Mouse (Mus musculus): ENCODE data around the gene Nup107. TPM values are rescaled to one million over a fixed set of nuclear protein-coding genes. Genes with fewer than 3 reads are reported as not detected.
"Not testable (repeated sequence)": the region's sequence is repeated elsewhere in the genome, so short reads cannot be mapped to it uniquely, and the experiment has no call there.

Gene Nup107
- polyA plus RNA-seq, 1 experiment from 2014 or later = 106 TPM

DNA sequence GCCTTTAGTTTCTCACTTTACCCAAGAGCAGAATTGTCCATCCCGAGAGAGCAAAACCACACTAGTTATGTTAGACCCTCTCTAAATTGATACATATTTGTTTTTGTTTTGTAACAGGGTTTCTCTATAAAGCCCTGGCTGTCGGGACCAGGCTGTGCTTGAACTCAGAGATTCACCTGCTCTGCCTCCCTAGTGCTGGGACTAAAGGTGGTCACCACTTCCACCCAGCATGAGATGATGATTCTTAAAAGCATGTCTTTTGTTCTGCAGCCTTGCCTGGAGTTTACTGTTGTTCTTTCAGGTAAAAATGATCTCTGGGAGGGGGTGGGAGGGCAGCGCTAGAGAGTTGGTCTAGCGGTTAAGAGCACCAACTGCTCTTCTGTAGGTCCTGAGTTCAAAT, 66.2 kb downstream of the Nup107 start:
- WGBS = 91% methylated on average over 4 of the region's 4 CpGs
- H3K4me1 ChIP-seq (ENCODE audit: control insufficient read depth, insufficient read depth, low read length) = no peaks in the 10 kb centered on the region
- H3K4me2 ChIP-seq (ENCODE audit: low read depth, severe bottlenecking) = no peak overlapping the region
- no peak overlapping the region for H3K4me3 ChIP-seq (ENCODE audit: low read depth, low read length)
- no peaks in the 10 kb centered on the region for H3K9me3 ChIP-seq (ENCODE audit: control insufficient read depth, low read length)
- no peaks in the 10 kb centered on the region for H3K27me3 ChIP-seq (ENCODE audit: control insufficient read depth, insufficient read depth, low read length)
- no peak for DNase-seq (ENCODE audit: low spot score)
- no peak overlapping the region for H3K27ac ChIP-seq (replicated peaks; ENCODE audit: low read depth, low read length)
- no peak for ATAC-seq (ENCODE audit: insufficient number of reproducible peaks, low FRiP score, low TSS enrichment, low read depth)
- no peaks in the 10 kb centered on the region for H3K36me3 ChIP-seq (ENCODE audit: control insufficient read depth, insufficient read depth, low read length)
- no peak overlapping the region for H3K9ac ChIP-seq (ENCODE audit: low read length)

DNA sequence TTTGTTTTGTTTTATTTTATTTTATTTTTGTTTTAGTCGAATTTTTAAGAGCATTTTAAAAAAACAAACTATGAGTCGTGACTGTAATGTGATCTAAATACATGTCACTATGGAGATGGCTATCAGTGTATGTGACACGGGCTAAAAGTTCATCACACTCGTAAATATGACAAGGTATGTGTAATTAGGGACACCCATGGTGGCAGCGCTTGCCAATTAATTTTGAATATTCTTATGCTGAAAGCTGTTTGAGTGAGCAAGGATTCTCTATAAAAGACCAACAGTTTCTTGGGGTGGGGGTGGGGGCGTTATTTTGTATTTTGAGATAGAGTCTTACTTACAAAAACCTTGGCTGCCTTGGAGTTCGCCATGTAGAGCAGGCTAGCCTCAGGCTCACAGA, 66.8 kb downstream of the Nup107 start:
- DNase-seq (ENCODE audit: low spot score) (no peak), ATAC-seq (ENCODE audit: insufficient number of reproducible peaks, low FRiP score, low TSS enrichment, low read depth) (no peak)
- Histone ChIP-seq H3K27ac (replicated peaks; ENCODE audit: low read depth, low read length) (no peak overlapping the region), H3K9me3 (ENCODE audit: control insufficient read depth, low read length) (no peaks in the 10 kb centered on the region), H3K27me3 (ENCODE audit: control insufficient read depth, insufficient read depth, low read length) (no peaks in the 10 kb centered on the region), H3K4me1 (ENCODE audit: control insufficient read depth, insufficient read depth, low read length) (no peaks in the 10 kb centered on the region), H3K36me3 (ENCODE audit: control insufficient read depth, insufficient read depth, low read length) (no peaks in the 10 kb centered on the region), H3K4me2 (ENCODE audit: low read depth, severe bottlenecking) (no peak overlapping the region), H3K9ac (ENCODE audit: low read length) (no peak overlapping the region), H3K4me3 (ENCODE audit: low read depth, low read length) (no peak overlapping the region)
- 77% methylated on average over 7 of the region's 7 CpGs for WGBS

DNA sequence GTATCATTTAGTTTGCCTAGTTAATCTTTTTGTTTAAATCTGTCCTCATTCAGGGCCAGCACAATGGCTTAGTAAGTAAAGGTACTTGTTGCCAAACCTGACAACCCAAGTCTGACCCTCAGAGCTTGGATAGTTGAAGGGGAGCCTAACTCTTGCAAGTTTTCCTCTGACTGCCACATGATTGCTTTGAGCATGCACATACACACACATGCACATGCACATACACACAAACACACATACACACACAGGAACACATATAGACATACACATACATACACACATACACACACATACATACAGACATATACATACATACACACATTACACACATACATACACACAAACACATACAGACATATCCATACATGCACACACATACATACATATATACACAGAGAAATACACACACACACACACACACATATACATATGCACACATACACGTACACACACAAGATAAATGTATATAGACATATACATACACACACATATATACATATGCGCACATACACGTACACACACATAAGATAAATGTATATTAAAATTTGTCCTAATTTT, 67.6 kb downstream of the Nup107 start:
- H3K9ac ChIP-seq (ENCODE audit: low read length) = no peak overlapping the region
- H3K27me3 ChIP-seq (ENCODE audit: control insufficient read depth, insufficient read depth, low read length) = no peaks in the 10 kb centered on the region
- H3K9me3 ChIP-seq (ENCODE audit: control insufficient read depth, low read length) = no peaks in the 10 kb centered on the region
- ATAC-seq (ENCODE audit: insufficient number of reproducible peaks, low FRiP score, low TSS enrichment, low read depth) (no peak), DNase-seq (ENCODE audit: low spot score) (no peak)
- no peak overlapping the region for H3K27ac ChIP-seq (replicated peaks; ENCODE audit: low read depth, low read length)
- 90% methylated on average over 3 of the region's 3 CpGs for WGBS
- H3K36me3 ChIP-seq (ENCODE audit: control insufficient read depth, insufficient read depth, low read length) = no peaks in the 10 kb centered on the region
- H3K4me1 ChIP-seq (ENCODE audit: control insufficient read depth, insufficient read depth, low read length) = no peaks in the 10 kb centered on the region
- no peak overlapping the region for H3K4me3 ChIP-seq (ENCODE audit: low read depth, low read length)
- no peak overlapping the region for H3K4me2 ChIP-seq (ENCODE audit: low read depth, severe bottlenecking)

DNA sequence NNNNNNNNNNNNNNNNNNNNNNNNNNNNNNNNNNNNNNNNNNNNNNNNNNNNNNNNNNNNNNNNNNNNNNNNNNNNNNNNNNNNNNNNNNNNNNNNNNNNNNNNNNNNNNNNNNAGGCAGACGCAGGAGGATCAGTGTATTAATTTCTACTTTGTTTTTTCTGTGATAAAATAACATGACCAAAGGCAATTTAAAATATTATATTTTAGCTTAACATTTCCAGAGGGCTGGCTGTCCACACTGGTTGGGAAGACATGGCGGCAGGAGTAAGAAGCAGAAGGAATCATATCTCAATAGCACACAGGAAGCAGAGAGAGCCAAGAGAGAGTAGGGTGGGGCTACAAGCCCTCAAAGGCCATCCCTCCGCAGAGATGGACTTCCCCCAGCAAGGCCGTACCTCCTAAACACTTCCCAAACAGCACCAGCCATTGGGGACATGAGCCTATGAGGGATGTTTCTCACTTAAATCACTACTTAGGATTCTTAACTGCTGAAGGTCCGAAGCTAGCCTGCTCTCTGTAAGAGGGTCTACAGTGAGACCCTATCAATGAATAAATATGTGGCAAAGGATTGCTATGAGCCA, 68.3 kb downstream of the Nup107 start:
- H3K4me3 ChIP-seq (ENCODE audit: low read depth, low read length) = no peak overlapping the region
- no peak overlapping the region for H3K4me2 ChIP-seq (ENCODE audit: low read depth, severe bottlenecking)
- no peaks in the 10 kb centered on the region for H3K4me1 ChIP-seq (ENCODE audit: control insufficient read depth, insufficient read depth, low read length)
- no peak overlapping the region for H3K9ac ChIP-seq (ENCODE audit: low read length)
- H3K36me3 ChIP-seq (ENCODE audit: control insufficient read depth, insufficient read depth, low read length) = no peaks in the 10 kb centered on the region
- 77% methylated on average over 5 of the region's 5 CpGs for WGBS
- no peak for DNase-seq (ENCODE audit: low spot score)
- no peaks in the 10 kb centered on the region for H3K27me3 ChIP-seq (ENCODE audit: control insufficient read depth, insufficient read depth, low read length)
- no peak for ATAC-seq (ENCODE audit: insufficient number of reproducible peaks, low FRiP score, low TSS enrichment, low read depth)
- H3K27ac ChIP-seq (replicated peaks; ENCODE audit: low read depth, low read length) = no peak overlapping the region
- H3K9me3 ChIP-seq (ENCODE audit: control insufficient read depth, low read length) = no peaks in the 10 kb centered on the region

DNA sequence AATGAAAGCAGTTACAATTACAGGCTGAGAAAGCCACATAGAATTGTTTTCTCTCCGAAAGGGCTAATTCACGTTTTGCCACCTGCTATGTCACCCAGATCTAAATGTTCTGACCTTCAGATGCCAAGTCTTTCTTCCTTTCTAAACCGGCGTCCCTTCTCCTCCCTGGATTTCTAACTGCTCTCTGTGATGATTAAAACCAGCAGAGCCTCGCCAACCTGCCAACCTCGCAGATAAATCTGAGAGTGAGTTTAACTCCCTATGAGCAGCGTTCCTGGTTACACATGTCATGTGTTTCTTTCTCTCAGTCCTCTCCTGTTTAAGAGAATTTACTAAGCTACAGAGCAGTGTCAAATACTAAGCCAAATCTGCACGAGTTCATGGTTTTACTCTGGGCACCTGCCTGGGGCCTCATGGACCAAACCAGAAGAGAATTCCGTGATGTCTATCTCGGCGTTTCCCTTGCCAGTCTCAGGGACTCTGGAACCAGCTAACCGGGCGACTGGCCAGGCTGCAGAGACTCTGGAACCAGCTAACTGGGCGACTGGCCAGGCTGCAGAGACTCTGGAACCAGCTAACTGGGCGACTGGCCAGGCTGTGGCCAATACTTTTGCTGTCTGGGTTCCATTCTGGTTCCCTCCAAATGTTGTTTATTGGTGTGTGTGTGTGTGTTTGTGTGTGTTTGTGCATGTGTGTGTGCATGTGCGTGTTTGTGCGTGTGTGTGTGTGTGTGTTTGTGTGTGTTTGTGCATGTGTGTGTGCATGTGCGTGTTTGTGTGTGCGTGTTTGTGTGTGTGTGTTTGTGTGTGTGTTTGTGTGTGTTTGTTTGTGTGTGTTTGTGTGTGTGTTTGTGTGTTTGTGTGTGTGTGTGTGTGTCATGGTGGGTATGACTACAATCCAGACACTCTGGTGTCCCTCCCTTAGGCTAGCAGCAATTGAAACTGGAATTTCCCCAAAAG, 74.1 kb downstream of the Nup107 start:
- Histone ChIP-seq H3K27me3 (ENCODE audit: control insufficient read depth, insufficient read depth, low read length) (no peaks in the 10 kb centered on the region), H3K9ac (ENCODE audit: low read length) (no peak overlapping the region), H3K9me3 (ENCODE audit: control insufficient read depth, low read length) (no peaks in the 10 kb centered on the region), H3K4me3 (ENCODE audit: low read depth, low read length) (no peak overlapping the region), H3K4me2 (ENCODE audit: low read depth, severe bottlenecking) (no peak overlapping the region), H3K4me1 (ENCODE audit: control insufficient read depth, insufficient read depth, low read length) (no peaks in the 10 kb centered on the region), H3K36me3 (ENCODE audit: control insufficient read depth, insufficient read depth, low read length) (no peaks in the 10 kb centered on the region), H3K27ac (replicated peaks; ENCODE audit: low read depth, low read length) (no peak overlapping the region)
- no peak for ATAC-seq (ENCODE audit: insufficient number of reproducible peaks, low FRiP score, low TSS enrichment, low read depth)
- DNase-seq (ENCODE audit: low spot score) = no peak
- WGBS = 62% methylated on average over 19 of the region's 19 CpGs

DNA sequence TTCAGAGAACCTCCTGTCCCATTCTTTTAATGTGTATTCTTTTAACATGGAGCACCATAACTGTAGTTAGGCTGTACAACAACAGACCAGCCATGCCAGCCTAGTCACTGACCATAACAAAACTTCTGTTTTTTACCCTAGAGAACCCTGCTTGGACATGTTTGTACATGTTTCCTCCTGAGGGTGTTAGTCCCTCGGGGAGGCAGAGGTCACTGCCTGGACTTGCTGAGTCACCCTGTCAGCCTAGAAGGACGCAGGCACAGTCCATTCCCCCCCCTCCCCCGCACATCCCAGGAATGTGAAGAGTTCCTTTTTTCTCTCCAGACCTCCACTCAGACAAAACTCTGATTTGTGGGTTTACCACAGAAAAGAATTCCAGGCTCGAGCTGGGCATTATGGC, 74.9 kb downstream of the Nup107 start:
- Histone ChIP-seq H3K9me3 (ENCODE audit: control insufficient read depth, low read length) (no peaks in the 10 kb centered on the region), H3K4me3 (ENCODE audit: low read depth, low read length) (no peak overlapping the region), H3K27me3 (ENCODE audit: control insufficient read depth, insufficient read depth, low read length) (no peaks in the 10 kb centered on the region), H3K4me1 (ENCODE audit: control insufficient read depth, insufficient read depth, low read length) (no peaks in the 10 kb centered on the region), H3K4me2 (ENCODE audit: low read depth, severe bottlenecking) (no peak overlapping the region), H3K27ac (replicated peaks; ENCODE audit: low read depth, low read length) (no peak overlapping the region), H3K9ac (ENCODE audit: low read length) (no peak overlapping the region), H3K36me3 (ENCODE audit: control insufficient read depth, insufficient read depth, low read length) (no peaks in the 10 kb centered on the region)
- ATAC-seq (ENCODE audit: insufficient number of reproducible peaks, low FRiP score, low TSS enrichment, low read depth) = no peak
- DNase-seq (ENCODE audit: low spot score) = peak; percentile 41
- WGBS = 18% methylated on average over 4 of the region's 4 CpGs

DNA sequence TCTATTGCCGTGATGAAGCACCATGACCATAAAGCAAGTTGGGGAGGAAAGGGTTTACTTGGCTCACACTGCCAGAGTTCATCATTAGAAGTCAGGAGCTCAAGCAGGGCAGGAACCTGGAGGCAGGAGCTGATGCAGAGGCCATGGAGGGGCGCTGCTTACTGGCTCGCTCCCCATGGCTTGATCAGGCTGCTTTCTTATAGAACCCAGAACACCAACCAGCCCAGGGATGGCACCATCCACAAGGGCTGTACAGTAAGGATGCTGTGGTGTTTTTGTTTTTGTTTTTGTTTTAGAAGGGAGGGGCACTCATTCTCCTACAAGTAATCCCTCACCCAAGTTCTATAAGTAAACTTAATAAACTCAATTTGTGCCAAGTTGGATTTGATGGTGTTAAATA, 75.8 kb downstream of the Nup107 start:
- no peaks in the 10 kb centered on the region for H3K4me1 ChIP-seq (ENCODE audit: control insufficient read depth, insufficient read depth, low read length)
- no peak overlapping the region for H3K9ac ChIP-seq (ENCODE audit: low read length)
- DNase-seq (ENCODE audit: low spot score) = no peak
- no peak overlapping the region for H3K4me3 ChIP-seq (ENCODE audit: low read depth, low read length)
- no peaks in the 10 kb centered on the region for H3K27me3 ChIP-seq (ENCODE audit: control insufficient read depth, insufficient read depth, low read length)
- no peaks in the 10 kb centered on the region for H3K9me3 ChIP-seq (ENCODE audit: control insufficient read depth, low read length)
- 86% methylated on average over 3 of the region's 3 CpGs for WGBS
- H3K27ac ChIP-seq (replicated peaks; ENCODE audit: low read depth, low read length) = no peak overlapping the region
- ATAC-seq (ENCODE audit: insufficient number of reproducible peaks, low FRiP score, low TSS enrichment, low read depth) = no peak
- H3K36me3 ChIP-seq (ENCODE audit: control insufficient read depth, insufficient read depth, low read length) = no peaks in the 10 kb centered on the region
- H3K4me2 ChIP-seq (ENCODE audit: low read depth, severe bottlenecking) = no peak overlapping the region

DNA sequence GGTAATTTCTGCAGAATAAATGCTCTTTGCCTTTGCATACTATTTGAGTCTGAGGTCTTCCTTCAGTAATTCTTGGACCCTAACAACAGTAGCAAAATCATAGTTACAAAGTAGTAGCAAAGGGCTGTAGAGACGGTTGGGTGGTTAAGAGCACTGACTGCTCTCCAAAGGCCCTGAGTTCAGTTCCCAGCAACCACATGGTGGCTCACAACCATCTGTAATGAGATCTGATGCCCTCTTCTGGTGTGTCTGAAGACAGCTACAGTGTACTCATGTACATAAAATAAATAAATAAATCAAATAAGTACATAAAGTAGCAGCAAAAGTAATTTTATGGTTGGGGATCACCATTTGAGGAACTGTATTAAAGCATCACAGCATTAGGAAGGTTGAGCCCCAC, 76.9 kb downstream of the Nup107 start:
- H3K36me3 ChIP-seq (ENCODE audit: control insufficient read depth, insufficient read depth, low read length); H3K27me3 ChIP-seq (ENCODE audit: control insufficient read depth, insufficient read depth, low read length); H3K4me1 ChIP-seq (ENCODE audit: control insufficient read depth, insufficient read depth, low read length); H3K4me3 ChIP-seq (ENCODE audit: low read depth, low read length); H3K27ac ChIP-seq (replicated peaks; ENCODE audit: low read depth, low read length); H3K9ac ChIP-seq (ENCODE audit: low read length); DNase-seq (ENCODE audit: low spot score); H3K9me3 ChIP-seq (ENCODE audit: control insufficient read depth, low read length); H3K4me2 ChIP-seq (ENCODE audit: low read depth, severe bottlenecking); ATAC-seq (ENCODE audit: insufficient number of reproducible peaks, low FRiP score, low TSS enrichment, low read depth): not testable (repeated sequence)
- 88% methylated on average over 1 of the region's 1 CpGs for WGBS

Measured in limb, embryonic 11.5 days (tissue).